7 mouse cellular contexts compared by ENCODE assay signal in genomic region chr15:103323070-103323454, GRCm38 (mm10). TPM values are rescaled to one million over a fixed set of nuclear protein-coding genes. Genes with fewer than 3 reads are reported as not detected.
DNase-seq lines count a peak whose midpoint lies in the region; ATAC-seq lines count a peak whose summit lies in the region.

No protein-coding gene starts in this region.

- no peaks in the 10 kb centered on the region for H3K27me3 ChIP-seq in heart, embryonic 13.5 days (replicated peaks)
- H3K27me3 ChIP-seq in liver, embryonic 12.5 days (replicated peaks) = no peaks in the 10 kb centered on the region; the same call in 1 of the 2 replicates
- H3K27me3 ChIP-seq in stomach, embryonic 14.5 days (ENCODE audit: control insufficient read depth, insufficient read depth, low read length) = no peaks in the 10 kb centered on the region

- H3K27ac ChIP-seq in heart, embryonic 13.5 days (replicated peaks) = peak overlapping the region; percentile 82
- H3K27ac ChIP-seq in liver, embryonic 12.5 days = peak overlapping the region; percentile 79
- H3K27ac ChIP-seq in stomach, embryonic 14.5 days (ENCODE audit: low read length) = no peak overlapping the region

- peak overlapping the region; percentile 74 for H3K4me3 ChIP-seq in heart, embryonic 13.5 days
- H3K4me3 ChIP-seq in liver, embryonic 12.5 days = peak overlapping the region; percentile 67
- H3K4me3 ChIP-seq in stomach, embryonic 14.5 days (ENCODE audit: low read depth, low read length) = peak overlapping the region; percentile 61

- ATAC-seq in heart, embryonic 13.5 days (ENCODE audit: extremely low read depth, insufficient number of reproducible peaks, low FRiP score, low TSS enrichment) = peak; percentile 66
- ATAC-seq in liver, embryonic 12.5 days = peak; percentile 70
- ATAC-seq in stomach, embryonic 14.5 days (ENCODE audit: insufficient number of reproducible peaks, insufficient read depth, low FRiP score, low read depth) = peak; percentile 59; the same call in 1 of the 2 replicates

- under 1% methylated on average over 21 of the region's 26 CpGs for WGBS in heart, embryonic 13.5 days
- 2% methylated on average over 10 of the region's 26 CpGs for WGBS in liver, embryonic 12.5 days (ENCODE audit: insufficient replicate concordance)
- WGBS in stomach, embryonic 14.5 days = 2% methylated on average over 17 of the region's 26 CpGs

- DNase-seq in right cerebral cortex, postnatal 14 days = peak; percentile 63
- DNase-seq in right cerebral cortex, postnatal 36 days (ENCODE audit: low spot score in 2 of 2) = no peak
- peak; percentile 72 for DNase-seq in cerebellum, adult 9-10 months
- DNase-seq in frontal cortex, postnatal 14 days (ENCODE audit: low spot score in 2 of 2) = no peak

- H3K9ac ChIP-seq in heart, embryonic 13.5 days = peak overlapping the region; percentile 90
- peak overlapping the region; percentile 79 for H3K9ac ChIP-seq in liver, embryonic 12.5 days
- H3K9ac ChIP-seq in stomach, embryonic 14.5 days (replicated peaks; ENCODE audit: low read depth, low read length) = peak overlapping the region; percentile 73

- peaks cover 13% of the 10 kb centered on the region for H3K36me3 ChIP-seq in heart, embryonic 13.5 days
- peaks cover 22% of the 10 kb centered on the region for H3K36me3 ChIP-seq in liver, embryonic 12.5 days
- H3K36me3 ChIP-seq in stomach, embryonic 14.5 days (ENCODE audit: control insufficient read depth, insufficient read depth, low read length) = no peaks in the 10 kb centered on the region

- H3K4me2 ChIP-seq in heart, embryonic 13.5 days = peak overlapping the region; percentile 88
- H3K4me2 ChIP-seq in liver, embryonic 12.5 days = peak overlapping the region; percentile 96
- peak overlapping the region; percentile 86 for H3K4me2 ChIP-seq in stomach, embryonic 14.5 days (replicated peaks; ENCODE audit: low read depth, low read length)

- H3K9me3 ChIP-seq in heart, embryonic 13.5 days = no peaks in the 10 kb centered on the region
- H3K9me3 ChIP-seq in liver, embryonic 12.5 days (replicated peaks) = no peaks in the 10 kb centered on the region
- H3K9me3 ChIP-seq in stomach, embryonic 14.5 days (ENCODE audit: control insufficient read depth, low read depth, low read length) = no peaks in the 10 kb centered on the region

- H3K4me1 ChIP-seq in heart, embryonic 13.5 days = peaks cover 46% of the 10 kb centered on the region
- peaks cover 56% of the 10 kb centered on the region for H3K4me1 ChIP-seq in liver, embryonic 12.5 days
- peaks cover 15% of the 10 kb centered on the region; the same call in 1 of the 2 replicates for H3K4me1 ChIP-seq in stomach, embryonic 14.5 days (ENCODE audit: control insufficient read depth, insufficient read depth, low read length)

RNA-seq across cellular contexts. Expression of gene Gpr84, which starts 12.7 kb away (rescaled TPM):
- 0.28 and 0.36 TPM in 2 replicates for polyA plus RNA-seq in heart, embryonic 13.5 days (2015; fragmentation: Nextera tagmentation; extraction: Ambion mirVana)
- 0.75 and 0.78 TPM in 2 replicates for polyA plus RNA-seq in liver, embryonic 12.5 days (2016; fragmentation: Nextera tagmentation; extraction: Ambion mirVana)
- polyA plus RNA-seq in stomach, embryonic 14.5 days (2014; fragmentation: Nextera tagmentation; extraction: Ambion mirVana) = 0.24 and 0.46 TPM in 2 replicates

RNA-seq across cellular contexts. Expression of gene Zfp385a, which starts 16.8 kb away (rescaled TPM):
- 8.3 and 8.9 TPM in 2 replicates for polyA plus RNA-seq in heart, embryonic 13.5 days (2015; fragmentation: Nextera tagmentation; extraction: Ambion mirVana)
- polyA plus RNA-seq in liver, embryonic 12.5 days (2016; fragmentation: Nextera tagmentation; extraction: Ambion mirVana) = 7.7 and 8.2 TPM in 2 replicates
- polyA plus RNA-seq in stomach, embryonic 14.5 days (2014; fragmentation: Nextera tagmentation; extraction: Ambion mirVana) = 11.1 and 11.7 TPM in 2 replicates

RNA-seq across cellular contexts. Expression of gene Itga5, which starts 43.5 kb away (rescaled TPM):
- 76.4 and 78.0 TPM in 2 replicates for polyA plus RNA-seq in heart, embryonic 13.5 days (2015; fragmentation: Nextera tagmentation; extraction: Ambion mirVana)
- polyA plus RNA-seq in liver, embryonic 12.5 days (2016; fragmentation: Nextera tagmentation; extraction: Ambion mirVana) = 21.8 and 23.2 TPM in 2 replicates
- 67.5 and 71.2 TPM in 2 replicates for polyA plus RNA-seq in stomach, embryonic 14.5 days (2014; fragmentation: Nextera tagmentation; extraction: Ambion mirVana)

RNA-seq across cellular contexts. Expression of gene Copz1, which starts 50.5 kb away (rescaled TPM):
- 163 and 178 TPM in 2 replicates for polyA plus RNA-seq in heart, embryonic 13.5 days (2015; fragmentation: Nextera tagmentation; extraction: Ambion mirVana)
- 246 and 250 TPM in 2 replicates for polyA plus RNA-seq in liver, embryonic 12.5 days (2016; fragmentation: Nextera tagmentation; extraction: Ambion mirVana)
- polyA plus RNA-seq in stomach, embryonic 14.5 days (2014; fragmentation: Nextera tagmentation; extraction: Ambion mirVana) = 281 and 289 TPM in 2 replicates

Comparison
In these comparisons a context has a peak if more than half of its experiments do, and no peak if none do; other contexts are left out.
1. DNase-seq: peak in right cerebral cortex, postnatal 14 days (single experiment) and cerebellum, adult 9-10 months (single experiment); none in right cerebral cortex, postnatal 36 days (0 of 2) and frontal cortex, postnatal 14 days (0 of 2).
2. Peak in every context shown above with its lines, with median percentiles within 50 percentile points of each other: ATAC-seq, H3K4me2 ChIP-seq, H3K4me3 ChIP-seq and H3K9ac ChIP-seq.